Mouse (Mus musculus) intestine, embryonic 14.5 days (tissue): ENCODE data around the gene Srrm1. TPM values are rescaled to one million over a fixed set of nuclear protein-coding genes. Genes with fewer than 3 reads are reported as not detected.
"Not testable (repeated sequence)": the region's sequence is repeated elsewhere in the genome, so short reads cannot be mapped to it uniquely, and the experiment has no call there.

Source experiments
- ATAC-seq: fragments of 200-750 bp; cut with Nextera tagmentation; replicated peaks from 2 replicates; pipeline ENCODE4 v1.8.0; 2017; ENCODE audit warnings: low read depth, moderate number of reproducible peaks, moderate TSS enrichment, moderate library complexity; ENCODE audit not compliant: low FRiP score, low TSS enrichment
- DNase-seq: peaks from one replicate; pipeline ENCODE4 v3.0.0-alpha.2; 2018; ENCODE audit warnings: low spot score
- H3K27ac ChIP-seq: fragments of 300-500 bp; sonication (generic); 2 replicates; pipeline ENCODE4 v1.5.1; 2014; ENCODE audit warnings: low read depth, mild to moderate bottlenecking, control low read depth
- H3K27me3 ChIP-seq: fragments of 300-500 bp; sonication (generic); replicated peaks from 2 replicates; pipeline ENCODE4 v1.6.1; 2014; ENCODE audit warnings: low read length, control low read depth; ENCODE audit not compliant: control insufficient read depth, insufficient read depth
- H3K36me3 ChIP-seq: fragments of 300-500 bp; sonication (generic); 2 replicates; pipeline ENCODE4 v1.6.1; 2014; ENCODE audit warnings: low read length, control low read depth; ENCODE audit not compliant: control insufficient read depth, insufficient read depth
- H3K4me1 ChIP-seq: fragments of 300-500 bp; sonication (generic); replicated peaks from 2 replicates; pipeline ENCODE4 v1.6.1; 2014; ENCODE audit warnings: low read length, control low read depth, mixed read lengths; ENCODE audit not compliant: control insufficient read depth, insufficient read depth
- H3K4me2 ChIP-seq: fragments of 300-500 bp; sonication (generic); 2 replicates; pipeline ENCODE4 v1.6.1; 2014; ENCODE audit warnings: low read length
- H3K4me3 ChIP-seq: fragments of 300-500 bp; sonication (generic); 2 replicates; pipeline ENCODE4 v1.5.1; 2014; ENCODE audit warnings: low read depth, low read length, control low read depth, mixed read lengths
- H3K9ac ChIP-seq: fragments of 300-500 bp; sonication (generic); 2 replicates; pipeline ENCODE4 v1.6.1; 2014; ENCODE audit warnings: mild to moderate bottlenecking, low read length
- H3K9me3 ChIP-seq: fragments of 300-500 bp; sonication (generic); 2 replicates; pipeline ENCODE4 v1.6.1; 2016; ENCODE audit warnings: low read length, control low read depth; ENCODE audit not compliant: control insufficient read depth
- WGBS: fragments of 180-500 bp; shearing (Covaris S2); extraction: QIAGEN DNeasy Blood & Tissue Kit; methylation state at CpG from one replicate; pipeline ENCODE4 v1.1.7; 2014; 5-methylcytosine and 5-hydroxymethylcytosine counted together
- polyA plus RNA-seq: library from polyadenylated mRNA; unstranded; fragments of >200 nt; fragmentation: Nextera tagmentation; extraction: Ambion mirVana; gene quantifications from 2 replicates; pipeline ENCODE4 v1.2.1, GENCODE M21; 2014

Srrm1 gene
- polyA plus RNA-seq, 1 experiment from 2014 or later: 201 TPM

GRCm38 (mm10) chr4:135362828-135363227, 9.7 kb upstream of the Srrm1 start:
- Histone ChIP-seq H3K4me2 (no peak overlapping the region), H3K9ac (no peak overlapping the region), H3K9me3 (no peaks in the 10 kb centered on the region), H3K36me3 (no peaks in the 10 kb centered on the region), H3K27me3 (no peaks in the 10 kb centered on the region), H3K4me3 (no peak overlapping the region), H3K4me1 (no peaks in the 10 kb centered on the region), H3K27ac (no peak overlapping the region)
- 43% methylated on average over 6 of the region's 6 CpGs for WGBS
- DNase-seq (no peak), ATAC-seq (no peak)

DNA sequence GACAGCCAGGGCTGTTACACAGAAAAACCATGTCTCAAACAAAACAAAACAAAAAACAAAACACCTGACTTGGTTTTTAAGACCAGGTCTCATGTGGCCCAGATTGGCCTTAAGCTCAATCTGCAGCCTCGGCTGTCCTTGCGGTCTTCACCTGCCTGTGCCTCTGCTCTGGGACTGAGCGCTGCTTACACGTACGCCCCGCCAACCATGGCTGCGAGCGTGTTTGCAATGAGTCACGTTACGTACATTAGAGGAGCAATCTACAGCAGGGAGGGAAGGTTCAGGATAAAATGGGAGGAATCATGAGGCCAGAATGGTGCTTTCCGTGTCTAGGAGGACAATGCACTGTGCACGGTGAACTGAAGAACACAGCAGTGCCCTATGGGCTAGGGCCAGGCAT, 8.6 kb upstream of the Srrm1 start:
- no peak for DNase-seq
- no peak overlapping the region for H3K4me2 ChIP-seq
- no peak for ATAC-seq
- no peaks in the 10 kb centered on the region for H3K27me3 ChIP-seq
- no peak overlapping the region for H3K9ac ChIP-seq
- 89% methylated on average over 12 of the region's 12 CpGs for WGBS
- no peaks in the 10 kb centered on the region for H3K36me3 ChIP-seq
- no peaks in the 10 kb centered on the region for H3K9me3 ChIP-seq
- H3K4me1 ChIP-seq: no peaks in the 10 kb centered on the region
- no peak overlapping the region for H3K27ac ChIP-seq
- no peak overlapping the region for H3K4me3 ChIP-seq

DNA sequence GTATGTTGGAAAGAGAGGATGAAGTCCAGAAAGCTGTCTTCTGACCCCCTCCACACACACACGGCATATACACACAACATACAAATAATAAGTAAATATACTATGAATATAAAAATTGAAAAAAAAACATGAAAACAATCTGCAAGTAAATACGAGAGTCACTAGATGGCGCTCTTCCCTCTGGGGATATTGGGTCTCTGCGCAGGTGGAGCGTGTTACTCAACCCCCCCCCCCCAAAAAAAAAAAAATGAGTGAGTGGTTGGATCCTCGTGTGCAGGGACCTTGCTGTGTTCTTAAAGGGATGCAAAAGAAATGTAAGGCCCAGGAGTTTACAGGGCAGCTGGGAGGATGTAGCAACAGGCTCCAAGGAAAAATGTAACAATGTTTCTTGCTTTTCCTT, 5.6 kb upstream of the Srrm1 start:
- H3K4me2 ChIP-seq: no peak overlapping the region
- no peak overlapping the region for H3K27ac ChIP-seq
- H3K4me1 ChIP-seq: peaks cover 8% of the 10 kb centered on the region
- 2% methylated on average over 6 of the region's 6 CpGs for WGBS
- no peak overlapping the region for H3K9ac ChIP-seq
- H3K9me3 ChIP-seq: no peaks in the 10 kb centered on the region
- H3K36me3 ChIP-seq: no peaks in the 10 kb centered on the region
- no peak for DNase-seq
- no peaks in the 10 kb centered on the region for H3K27me3 ChIP-seq
- ATAC-seq: no peak
- H3K4me3 ChIP-seq: no peak overlapping the region

GRCm38 (mm10) chr4:135357221-135357920, 4.2 kb upstream of the Srrm1 start:
- 85% methylated on average over 12 of the region's 12 CpGs for WGBS

DNA sequence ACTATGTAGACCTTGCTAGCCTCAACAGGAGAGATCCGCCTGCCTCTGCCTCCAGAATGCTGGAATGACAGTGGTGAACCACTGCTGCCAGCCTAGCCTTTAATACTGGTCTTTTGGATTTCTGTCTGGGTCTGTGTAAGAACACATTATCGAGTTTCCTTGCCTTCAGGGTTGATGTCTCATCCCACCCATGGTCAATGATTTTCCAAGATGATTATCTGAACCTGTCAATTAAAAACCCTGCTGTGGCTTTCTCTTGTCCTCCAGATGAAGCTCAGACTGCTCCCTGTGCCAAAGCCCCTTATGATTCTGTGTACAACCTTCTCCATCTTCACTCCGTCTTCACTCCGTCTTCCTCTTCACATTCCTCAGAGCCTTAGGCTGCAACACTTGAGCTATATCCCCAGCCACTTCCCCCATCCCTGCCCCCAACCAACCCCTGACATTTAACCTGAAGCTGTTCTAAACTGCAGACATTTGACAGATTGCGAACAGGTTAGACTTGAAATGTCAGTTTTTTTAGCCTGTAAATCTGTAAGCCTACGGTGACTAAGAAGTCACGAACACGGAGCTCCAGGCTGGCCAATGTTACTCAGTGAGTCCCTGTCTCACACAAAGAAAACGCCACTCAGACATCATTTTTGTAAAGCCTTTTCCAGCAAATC, 2.9 kb upstream of the Srrm1 start:
- H3K27me3 ChIP-seq: no peaks in the 10 kb centered on the region
- no peaks in the 10 kb centered on the region for H3K9me3 ChIP-seq
- 61% methylated on average over 9 of the region's 9 CpGs for WGBS
- no peaks in the 10 kb centered on the region for H3K36me3 ChIP-seq
- no peak for DNase-seq
- peaks cover 17% of the 10 kb centered on the region for H3K4me1 ChIP-seq
- H3K27ac ChIP-seq: no peak overlapping the region
- ATAC-seq: no peak
- no peak overlapping the region for H3K4me2 ChIP-seq
- H3K9ac ChIP-seq: no peak overlapping the region
- H3K4me3 ChIP-seq: no peak overlapping the region

More at GRCm38 (mm10) chr4:135357221-135357920, 4.2 kb upstream of the Srrm1 start:
- peaks cover 8% of the 10 kb centered on the region for H3K4me1 ChIP-seq
- no peaks in the 10 kb centered on the region for H3K9me3 ChIP-seq
- H3K27ac ChIP-seq: no peak overlapping the region
- H3K27me3 ChIP-seq: no peaks in the 10 kb centered on the region
- no peak overlapping the region for H3K4me2 ChIP-seq
- no peaks in the 10 kb centered on the region for H3K36me3 ChIP-seq
- ATAC-seq: no peak
- H3K4me3 ChIP-seq: no peak overlapping the region
- H3K9ac ChIP-seq: no peak overlapping the region
- no peak for DNase-seq

DNA sequence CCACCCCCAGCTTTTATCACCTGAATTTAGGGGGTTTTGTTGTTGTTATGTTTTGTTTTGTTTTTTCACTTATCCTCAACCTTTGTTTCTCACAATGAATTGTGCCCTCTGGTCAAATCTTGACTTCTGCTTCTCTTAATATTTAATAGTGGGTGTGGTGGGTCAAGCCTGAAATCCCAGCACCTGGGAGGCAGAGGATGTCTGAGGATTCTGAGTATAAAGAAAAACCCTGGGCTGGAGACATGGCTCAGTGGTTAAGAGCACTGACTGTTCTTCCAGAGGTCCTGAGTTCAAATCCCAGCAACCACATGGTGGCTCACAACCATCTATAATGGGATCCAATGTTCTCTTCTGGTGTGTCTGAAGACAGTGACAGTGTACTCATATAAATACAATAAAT, 1.6 kb upstream of the Srrm1 start:
- H3K9ac ChIP-seq, H3K36me3 ChIP-seq, H3K27me3 ChIP-seq, H3K4me3 ChIP-seq, DNase-seq, H3K9me3 ChIP-seq, ATAC-seq, H3K4me2 ChIP-seq: not testable (repeated sequence)
- peaks cover 17% of the 10 kb centered on the region for H3K4me1 ChIP-seq
- peak overlapping the region; percentile 94 for H3K27ac ChIP-seq

GRCm38 (mm10) chr4:135353794-135354450, 801 bp upstream of the Srrm1 start:
- Histone ChIP-seq H3K4me2 (peak overlapping the region; percentile 80), H3K9me3 (no peaks in the 10 kb centered on the region), H3K36me3 (peaks cover 8% of the 10 kb centered on the region), H3K9ac (peak overlapping the region; percentile 56), H3K4me3 (peak overlapping the region; percentile 77), H3K27me3 (no peaks in the 10 kb centered on the region), H3K4me1 (peaks cover 17% of the 10 kb centered on the region), H3K27ac (peak overlapping the region; percentile 94)
- 15% methylated on average over 12 of the region's 12 CpGs for WGBS
- DNase-seq: peak; percentile 70
- no peak; the same call in 1 of the 2 replicates for ATAC-seq

GRCm38 (mm10) chr4:135352326-135353065, 625 bp downstream of the Srrm1 start:
- DNase-seq (peak; percentile 73), ATAC-seq (peak; percentile 45)
- H3K27ac ChIP-seq: peak overlapping the region; percentile 87

More at GRCm38 (mm10) chr4:135352326-135353065, 625 bp downstream of the Srrm1 start:
- under 1% methylated on average over 62 of the region's 67 CpGs for WGBS
- H3K4me2 ChIP-seq: peak overlapping the region; percentile 95
- H3K36me3 ChIP-seq: peaks cover 17% of the 10 kb centered on the region
- peaks cover 17% of the 10 kb centered on the region for H3K4me1 ChIP-seq
- peak overlapping the region; percentile 97 for H3K9ac ChIP-seq
- no peaks in the 10 kb centered on the region for H3K27me3 ChIP-seq
- no peaks in the 10 kb centered on the region for H3K9me3 ChIP-seq
- peak overlapping the region; percentile 77 for H3K4me3 ChIP-seq
